Mouse (Mus musculus) midbrain, embryonic 16.5 days (tissue): ENCODE measurements around the gene Slc19a1. TPM values are rescaled to one million over a fixed set of nuclear protein-coding genes. Genes with fewer than 3 reads are reported as not detected.

Experiments
- polyA plus RNA-seq: library from polyadenylated mRNA; unstranded; fragments of >200 nt; fragmentation: Nextera tagmentation; extraction: Ambion mirVana; gene quantifications from 2 replicates; pipeline ENCODE4 v1.2.1, GENCODE M21; 2015

Slc19a1 gene
- polyA plus RNA-seq, 1 experiment from 2014 or later = 44.4 TPM

Other genes with a start within 250 kb of the Slc19a1 start
- gene Pcbp3, start 70.4 kb upstream of the Slc19a1 start, polyA plus RNA-seq = 68.8 and 78.8 TPM in 2 replicates
- gene Col18a1, start 134.3 kb downstream of the Slc19a1 start, polyA plus RNA-seq = 20.4 and 25.3 TPM in 2 replicates
- gene Pofut2, start 227.0 kb downstream of the Slc19a1 start, polyA plus RNA-seq = 51.5 and 52.5 TPM in 2 replicates